ENCODE assay signal across 9 mouse cellular contexts in the genomic region with DNA sequence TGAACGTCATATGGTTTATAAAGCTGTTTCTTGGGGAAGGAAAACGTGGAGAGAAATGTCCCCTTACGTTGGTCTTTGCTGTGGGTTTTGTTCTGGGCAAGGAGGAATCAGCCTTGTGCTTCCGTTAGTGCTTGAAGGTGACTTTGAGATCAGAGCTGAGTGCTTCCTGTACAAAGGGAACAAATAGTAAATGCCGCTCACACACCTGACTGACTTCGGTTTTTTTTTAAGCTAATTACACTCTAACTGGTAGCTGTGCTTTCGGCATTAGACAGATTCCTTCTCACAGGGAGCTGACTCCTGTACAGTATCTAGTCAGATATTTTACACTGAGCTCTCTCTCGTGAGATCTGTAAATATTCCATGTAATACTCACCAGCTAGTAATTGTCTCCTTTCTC. TPM values are rescaled to one million over a fixed set of nuclear protein-coding genes. Genes with fewer than 3 reads are reported as not detected.
DNase-seq lines count a peak whose midpoint lies in the region; ATAC-seq and TF ChIP-seq lines count a peak whose summit lies in the region.
"Had no signal": no experiment of that assay in that cellular context is flagged by ENCODE, and none has a peak within 500 bp of the region (broad histone marks: within the 10 kb centered on the region; RNA-seq: fewer than 3 reads in every experiment).

No protein-coding gene starts in this region.

- 0 out of 2 replicates have a peak, but pooled peaks have one; percentile 27 for ATAC-seq in forebrain, embryonic 13.5 days
- ATAC-seq in forebrain, embryonic 11.5 days (replicated peaks; ENCODE audit: low FRiP score): no peak
- no peak for ATAC-seq in lung, postnatal 0 days
- peak; percentile 66; the same call in 1 of the 2 replicates for ATAC-seq in forebrain, postnatal 0 days
- ATAC-seq in neural tube, embryonic 13.5 days (ENCODE audit: low read depth): 0 out of 2 replicates have a peak, but pooled peaks have one; percentile 33
- ATAC-seq: liver, postnatal 0 days had no signal

- no peak for TF ChIP-seq POLR2A in lung, adult 2 months (IDR thresholded peaks at IDR 0.05; ENCODE audit: borderline replicate concordance, extremely low read depth, low read depth, low read length)

- no peak overlapping the region for H3K9ac ChIP-seq in forebrain, embryonic 13.5 days
- H3K9ac ChIP-seq in forebrain, embryonic 11.5 days (ENCODE audit: low read length): no peak overlapping the region
- no peak overlapping the region for H3K9ac ChIP-seq in lung, postnatal 0 days (replicated peaks; ENCODE audit: low read depth)
- H3K9ac ChIP-seq in forebrain, postnatal 0 days: no peak overlapping the region
- peak overlapping the region; percentile 23; the same call in 1 of the 2 replicates for H3K9ac ChIP-seq in neural tube, embryonic 13.5 days
- H3K9ac ChIP-seq: liver, postnatal 0 days had no signal

- DNase-seq in forebrain, embryonic 11.5 days (ENCODE audit: low spot score): no peak
- peak; percentile 42 for DNase-seq in lung, postnatal 0 days (ENCODE audit: low spot score)
- no peak for DNase-seq in lung, adult 2 months
- peak; percentile 59 for DNase-seq in forebrain, postnatal 0 days
- DNase-seq in left cerebral cortex, postnatal 25 days (ENCODE audit: low spot score in 2 of 2): no peak
- DNase-seq in cerebellum, adult 8-10 months: no peak
- DNase-seq: liver, postnatal 0 days had no signal

- no peaks in the 10 kb centered on the region for H3K36me3 ChIP-seq in forebrain, embryonic 13.5 days (ENCODE audit: poor library complexity, severe bottlenecking)
- H3K36me3 ChIP-seq in forebrain, embryonic 11.5 days (ENCODE audit: control insufficient read depth, insufficient read depth, low read length): no peaks in the 10 kb centered on the region
- no peaks in the 10 kb centered on the region for H3K36me3 ChIP-seq in lung, postnatal 0 days (ENCODE audit: insufficient read depth, low read length)
- no peaks in the 10 kb centered on the region for H3K36me3 ChIP-seq in forebrain, postnatal 0 days (ENCODE audit: insufficient read depth)
- no peaks in the 10 kb centered on the region for H3K36me3 ChIP-seq in neural tube, embryonic 13.5 days

- whole genome bisulfite sequencing in forebrain, embryonic 13.5 days: 33% methylated on average over 8 of the region's 8 CpGs
- 58% methylated on average over 8 of the region's 8 CpGs for WGBS in forebrain, embryonic 11.5 days
- WGBS in lung, postnatal 0 days: 37% methylated on average over 8 of the region's 8 CpGs
- 37% methylated on average over 8 of the region's 8 CpGs for WGBS in lung, adult 2 months
- WGBS in forebrain, postnatal 0 days: 23% methylated on average over 8 of the region's 8 CpGs
- WGBS in neural tube, embryonic 13.5 days: 54% methylated on average over 8 of the region's 8 CpGs

- intact Hi-C loops in left cerebral cortex, postnatal 25 days (cut with DNase I): no loop called here

- H3K4me3 ChIP-seq in forebrain, embryonic 13.5 days: no peak overlapping the region
- H3K4me3 ChIP-seq in forebrain, embryonic 11.5 days (ENCODE audit: low read depth, low read length): no peak overlapping the region
- no peak overlapping the region for H3K4me3 ChIP-seq in lung, postnatal 0 days (ENCODE audit: low read depth, low read length)
- H3K4me3 ChIP-seq in lung, adult 2 months (replicated peaks; ENCODE audit: extremely low read depth, low read depth, low read length): no peak overlapping the region
- no peak overlapping the region for H3K4me3 ChIP-seq in forebrain, postnatal 0 days (ENCODE audit: low read depth, low read length)
- H3K4me3 ChIP-seq in neural tube, embryonic 13.5 days: no peak overlapping the region

- no peaks in the 10 kb centered on the region for H3K27me3 ChIP-seq in forebrain, embryonic 13.5 days
- H3K27me3 ChIP-seq in forebrain, embryonic 11.5 days (ENCODE audit: control insufficient read depth, insufficient read depth, low read length): no peaks in the 10 kb centered on the region
- no peaks in the 10 kb centered on the region for H3K27me3 ChIP-seq in lung, postnatal 0 days (replicated peaks; ENCODE audit: insufficient read depth, low read length)
- H3K27me3 ChIP-seq in forebrain, postnatal 0 days (ENCODE audit: insufficient read depth, low read length): no peaks in the 10 kb centered on the region
- H3K27me3 ChIP-seq in neural tube, embryonic 13.5 days: no peaks in the 10 kb centered on the region

- no peak overlapping the region for H3K4me2 ChIP-seq in forebrain, embryonic 13.5 days
- no peak overlapping the region for H3K4me2 ChIP-seq in forebrain, embryonic 11.5 days (ENCODE audit: low read depth, low read length, severe bottlenecking)
- no peak overlapping the region for H3K4me2 ChIP-seq in lung, postnatal 0 days (replicated peaks; ENCODE audit: low read depth, low read length)
- no peak overlapping the region for H3K4me2 ChIP-seq in forebrain, postnatal 0 days (ENCODE audit: low read depth)
- H3K4me2 ChIP-seq in neural tube, embryonic 13.5 days: no peak overlapping the region

- TF ChIP-seq CTCF in lung, postnatal 0 days (IDR thresholded peaks at IDR 0.05): no peak
- TF ChIP-seq CTCF in lung, adult 2 months (IDR thresholded peaks at IDR 0.05; ENCODE audit: insufficient read depth, low read length): no peak
- no peak for TF ChIP-seq CTCF in forebrain, postnatal 0 days (IDR thresholded peaks at IDR 0.05; ENCODE audit: low read depth)

- no peaks in the 10 kb centered on the region for H3K9me3 ChIP-seq in forebrain, embryonic 13.5 days (replicated peaks)
- no peaks in the 10 kb centered on the region for H3K9me3 ChIP-seq in forebrain, embryonic 11.5 days (ENCODE audit: control insufficient read depth, low read length)
- H3K9me3 ChIP-seq in lung, postnatal 0 days (ENCODE audit: low read length): no peaks in the 10 kb centered on the region
- H3K9me3 ChIP-seq in forebrain, postnatal 0 days (ENCODE audit: low read length): no peaks in the 10 kb centered on the region
- H3K9me3 ChIP-seq in neural tube, embryonic 13.5 days: no peaks in the 10 kb centered on the region

- H3K4me1 ChIP-seq in forebrain, embryonic 13.5 days: peaks cover 32% of the 10 kb centered on the region
- H3K4me1 ChIP-seq in forebrain, embryonic 11.5 days (replicated peaks; ENCODE audit: control insufficient read depth, insufficient read depth, low read length): peaks cover 15% of the 10 kb centered on the region
- H3K4me1 ChIP-seq in lung, postnatal 0 days (ENCODE audit: insufficient read depth, low read depth, low read length): peaks cover 4% of the 10 kb centered on the region; the same call in 1 of the 2 replicates
- peaks cover 31% of the 10 kb centered on the region for H3K4me1 ChIP-seq in lung, adult 2 months (ENCODE audit: control insufficient read depth, insufficient read depth, low read length)
- H3K4me1 ChIP-seq in forebrain, postnatal 0 days (ENCODE audit: insufficient read depth): peaks cover 23% of the 10 kb centered on the region
- H3K4me1 ChIP-seq in neural tube, embryonic 13.5 days (replicated peaks): peaks cover 30% of the 10 kb centered on the region

- TF ChIP-seq EP300 in lung, postnatal 0 days (IDR thresholded peaks at IDR 0.05): no peak

- peak overlapping the region; percentile 85 for H3K27ac ChIP-seq in forebrain, embryonic 13.5 days
- no peak overlapping the region for H3K27ac ChIP-seq in forebrain, embryonic 11.5 days (ENCODE audit: low read depth, low read length)
- no peak overlapping the region for H3K27ac ChIP-seq in lung, postnatal 0 days (ENCODE audit: low read length)
- peak overlapping the region; percentile 83 for H3K27ac ChIP-seq in forebrain, postnatal 0 days (ENCODE audit: low read depth, low read length)
- peak overlapping the region; percentile 88 for H3K27ac ChIP-seq in neural tube, embryonic 13.5 days (replicated peaks)

RNA-seq across cellular contexts. Expression of gene Ncoa3, which starts 29.9 kb away (rescaled TPM):
- 9.1 and 9.7 TPM in 2 replicates for polyA plus RNA-seq in forebrain, embryonic 13.5 days (2015; fragmentation: Nextera tagmentation; extraction: Ambion mirVana)
- polyA plus RNA-seq in forebrain, embryonic 11.5 days (2014; fragmentation: Nextera tagmentation; extraction: Ambion mirVana): 17.4 and 18.1 TPM in 2 replicates
- 8.5 and 10.4 TPM in 2 replicates for polyA plus RNA-seq in lung, postnatal 0 days (2015; fragmentation: Nextera tagmentation; extraction: Ambion mirVana)
- 35.3 and 40.3 TPM in 2 replicates for polyA plus RNA-seq in lung, adult 2 months (2012; rRNA removed)
- total RNA-seq in forebrain, postnatal 0 days (2014; rRNA removed): 19.8 and 24.1 TPM in 2 replicates
- 6.6 and 9.8 TPM in 2 replicates for polyA plus RNA-seq in forebrain, postnatal 0 days (2015; fragmentation: Nextera tagmentation; extraction: Ambion mirVana)
- 12.6 and 14.9 TPM in 2 replicates for polyA plus RNA-seq in neural tube, embryonic 13.5 days (2015; fragmentation: Nextera tagmentation; extraction: Ambion mirVana)
- 10 to 100 TPM; 34.9 to 37.9 TPM for total RNA-seq in left cerebral cortex, postnatal 25 days (2021)

Comparison
In these comparisons a context has a peak if more than half of its experiments do, and no peak if none do; other contexts are left out.
1. ATAC-seq: peak in forebrain, embryonic 13.5 days (single experiment), forebrain, postnatal 0 days (single experiment) and neural tube, embryonic 13.5 days (single experiment); none in forebrain, embryonic 11.5 days (single experiment) and lung, postnatal 0 days (single experiment).
2. H3K27ac ChIP-seq: peak in forebrain, embryonic 13.5 days (single experiment), forebrain, postnatal 0 days (single experiment) and neural tube, embryonic 13.5 days (single experiment); none in forebrain, embryonic 11.5 days (single experiment) and lung, postnatal 0 days (single experiment).
3. DNase-seq: peak in lung, postnatal 0 days (single experiment) and forebrain, postnatal 0 days (single experiment); none in forebrain, embryonic 11.5 days (single experiment), lung, adult 2 months (single experiment), left cerebral cortex, postnatal 25 days (0 of 2) and cerebellum, adult 8-10 months (single experiment).